Mouse (Mus musculus) layer of hippocampus, adult 2 months (tissue): Measurements from ENCODE around the gene Mettl23. TPM values are rescaled to one million over a fixed set of nuclear protein-coding genes. Genes with fewer than 3 reads are reported as not detected.
A peak's percentile ranks its signal among the peaks of the same experiment; 100 is the strongest.

Experiments used
- DNase-seq, 2 experiments: peaks; one replicate each; pipeline ENCODE4 v3.0.0; 2022; ENCODE audit warnings: low spot score in 2 of 2
- H3K27ac ChIP-seq: fragments of 200-600 bp; 2 replicates; pipeline ENCODE4 v1.8.1; 2022
- H3K4me3 ChIP-seq: fragments of 200-600 bp; 2 replicates; pipeline ENCODE4 v1.8.1; 2022; ENCODE audit warnings: mild to moderate bottlenecking
- CTCF ChIP-seq: fragments of 200-600 bp; conservative IDR thresholded peaks from 2 replicates; pipeline ENCODE4 v1.8.1; 2022; ENCODE audit warnings: antibody characterized with exemption, mild to moderate bottlenecking, moderate library complexity
- long read RNA-seq, 2 experiments: library from polyadenylated mRNA; stranded (forward); transcript quantifications; one replicate each; pipeline ENCODE4 v2.0.0; 2021; ENCODE audit warnings: borderline mapping rate in 2 of 2
- total RNA-seq, 2 experiments: library from RNA; stranded (reverse); gene quantifications; 2 replicates each; pipeline ENCODE4 v1.2.3; 2021

Mettl23 gene
- 10 to 100 TPM; 23.0 to 26.8 TPM for total RNA-seq
- long read RNA-seq, experiment 1, transcript Mettl23-201 (5 exons, 1,276 nt), result major isoform, 9 of 31 reads
- long read RNA-seq, experiment 1, partial matches to known transcripts, result 5 of 31 reads
- long read RNA-seq, experiment 1, other reads (novel, unspliced or antisense), result 16 of 31 reads
- long read RNA-seq, experiment 2, transcript Mettl23-201 (5 exons, 1,276 nt), result major isoform, 15 of 36 reads
- long read RNA-seq, experiment 2, partial matches to known transcripts, result 6 of 36 reads
- long read RNA-seq, experiment 2, other reads (novel, unspliced or antisense), result 12 of 36 reads

DNA sequence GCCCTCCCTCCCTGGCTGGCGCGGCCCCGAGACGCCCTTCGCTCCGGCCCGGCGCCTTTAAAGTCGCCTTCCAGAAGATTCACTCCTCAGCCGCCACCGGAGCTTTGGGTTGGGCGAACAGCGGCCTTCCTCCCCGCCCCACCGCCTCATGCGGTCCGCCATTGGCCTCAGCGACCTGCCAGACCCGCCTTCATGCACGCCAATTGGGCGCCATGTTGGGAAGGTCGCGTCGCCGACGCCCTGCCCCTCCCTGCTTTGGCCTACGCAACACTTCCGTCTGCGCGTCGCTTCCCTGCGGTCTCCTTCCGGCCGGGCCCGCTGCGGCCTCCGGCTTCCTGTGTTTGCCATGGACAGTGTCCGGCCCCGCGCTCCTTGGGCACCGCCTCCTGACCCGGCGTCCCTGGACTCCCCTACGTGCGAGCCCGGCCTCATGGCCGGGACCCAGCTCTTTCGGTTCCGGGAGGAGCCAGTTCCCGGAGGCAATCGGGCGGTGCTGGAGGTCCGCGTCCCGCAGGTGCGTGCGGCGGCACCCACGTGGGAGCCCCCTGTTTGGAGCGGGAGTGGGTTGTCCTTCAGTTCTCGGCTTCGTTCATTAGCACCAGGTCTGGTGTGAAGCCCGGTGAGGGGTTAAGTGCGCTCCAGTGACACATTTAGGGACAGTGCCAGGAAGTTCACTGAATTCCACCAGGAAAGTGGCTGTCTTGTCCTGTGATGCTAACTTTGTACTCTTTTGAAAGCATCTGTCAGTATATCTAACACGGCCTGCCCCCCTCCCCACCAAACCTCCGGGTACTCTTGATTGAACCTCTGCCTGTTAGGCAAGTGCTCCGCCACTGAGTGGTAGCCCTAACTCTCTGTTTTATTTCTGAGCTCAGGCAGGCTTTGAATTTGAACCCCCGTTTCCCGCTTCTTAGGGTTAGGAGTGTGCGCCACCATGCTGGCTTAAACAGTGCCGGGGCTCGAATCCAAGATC lies at the start of gene Mettl23, which contains the start of gene Jmjd6:
TSS of gene Mettl23 (plus strand) at position 18 of the 973 bp plus-strand sequence.
TSS of gene Jmjd6 (minus strand) at position 189 of the 973 bp plus-strand sequence.
- DNase-seq, result peak; percentile 97 to 98
- no peak for TF ChIP-seq CTCF

DNA sequence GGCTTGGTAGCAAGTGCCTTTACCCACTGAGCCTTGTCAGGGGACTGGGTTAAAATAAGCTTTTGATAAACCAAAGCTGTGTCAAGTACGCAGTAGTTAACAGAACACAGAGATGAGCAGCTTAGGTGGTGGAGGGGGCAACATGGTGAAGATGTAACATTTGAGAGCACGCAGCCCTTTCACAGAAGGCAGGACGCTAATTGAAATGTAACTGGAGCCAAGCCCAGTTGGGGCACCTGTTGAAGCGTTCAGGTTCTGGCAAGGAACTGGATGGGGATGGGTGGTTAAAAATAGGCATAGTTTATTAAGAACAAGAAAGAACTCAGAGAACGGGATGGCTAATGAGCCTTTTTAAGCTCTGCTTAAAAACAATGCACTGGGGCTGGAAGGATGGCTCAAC lies 43.7 kb upstream of the Mettl23 start:
- H3K4me3 ChIP-seq, result no peak overlapping the region
- DNase-seq, result peak in 1 of 2 experiments; percentile 58
- no peak for TF ChIP-seq CTCF
- H3K27ac ChIP-seq, result no peak overlapping the region

More for the DNA sequence above, at the start of gene Mettl23, which contains the start of gene Jmjd6:
- peak within 1 kb of the TSS; percentile 98 for H3K27ac ChIP-seq
- H3K4me3 ChIP-seq, result peak within 1 kb of the TSS; percentile 98

DNA sequence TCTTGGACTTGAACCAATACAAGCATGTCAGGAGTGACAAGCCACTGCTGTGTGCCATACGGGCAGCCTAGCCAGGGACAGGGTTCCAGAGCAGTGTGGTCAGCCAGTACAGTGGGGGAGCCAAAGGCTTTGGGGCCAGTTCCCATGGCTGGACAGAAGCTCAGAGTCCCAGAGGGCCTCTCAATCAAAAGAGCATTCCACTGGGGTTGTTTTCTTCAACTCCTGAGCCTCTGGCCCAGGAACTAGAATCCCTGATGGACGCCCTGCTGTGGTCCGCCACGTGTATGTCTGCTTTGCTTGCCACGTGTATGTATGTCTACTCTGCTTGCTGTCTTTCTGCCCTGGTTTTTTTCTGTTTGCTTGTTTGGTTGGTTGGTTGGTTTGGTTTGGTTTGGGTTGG lies 42.0 kb upstream of the Mettl23 start:
- TF ChIP-seq CTCF, result no peak
- no peak overlapping the region for H3K27ac ChIP-seq
- DNase-seq, result no peak
- H3K4me3 ChIP-seq, result no peak overlapping the region

DNA sequence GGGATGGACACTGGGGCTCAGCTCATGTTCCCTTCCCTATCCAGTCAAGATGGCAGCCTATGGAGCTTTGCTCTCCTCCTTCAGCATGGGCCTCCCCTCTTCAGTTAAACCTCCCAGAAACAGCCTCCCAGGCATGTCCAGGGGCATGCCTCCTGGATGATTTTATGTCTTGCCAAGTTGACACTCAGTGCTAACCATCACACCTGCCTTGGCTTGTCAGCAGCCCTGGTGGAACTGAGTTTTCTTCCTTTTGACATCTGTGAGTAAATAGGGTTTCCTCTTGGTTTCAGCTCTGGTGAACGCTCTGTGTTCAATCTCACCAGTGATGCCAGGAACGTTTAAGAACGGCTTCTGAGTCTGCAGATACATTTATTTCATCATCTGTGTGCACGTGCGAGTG lies 40.4 kb upstream of the Mettl23 start:
- no peak for TF ChIP-seq CTCF
- Histone ChIP-seq H3K27ac (no peak overlapping the region), H3K4me3 (no peak overlapping the region)
- DNase-seq, result no peak

DNA sequence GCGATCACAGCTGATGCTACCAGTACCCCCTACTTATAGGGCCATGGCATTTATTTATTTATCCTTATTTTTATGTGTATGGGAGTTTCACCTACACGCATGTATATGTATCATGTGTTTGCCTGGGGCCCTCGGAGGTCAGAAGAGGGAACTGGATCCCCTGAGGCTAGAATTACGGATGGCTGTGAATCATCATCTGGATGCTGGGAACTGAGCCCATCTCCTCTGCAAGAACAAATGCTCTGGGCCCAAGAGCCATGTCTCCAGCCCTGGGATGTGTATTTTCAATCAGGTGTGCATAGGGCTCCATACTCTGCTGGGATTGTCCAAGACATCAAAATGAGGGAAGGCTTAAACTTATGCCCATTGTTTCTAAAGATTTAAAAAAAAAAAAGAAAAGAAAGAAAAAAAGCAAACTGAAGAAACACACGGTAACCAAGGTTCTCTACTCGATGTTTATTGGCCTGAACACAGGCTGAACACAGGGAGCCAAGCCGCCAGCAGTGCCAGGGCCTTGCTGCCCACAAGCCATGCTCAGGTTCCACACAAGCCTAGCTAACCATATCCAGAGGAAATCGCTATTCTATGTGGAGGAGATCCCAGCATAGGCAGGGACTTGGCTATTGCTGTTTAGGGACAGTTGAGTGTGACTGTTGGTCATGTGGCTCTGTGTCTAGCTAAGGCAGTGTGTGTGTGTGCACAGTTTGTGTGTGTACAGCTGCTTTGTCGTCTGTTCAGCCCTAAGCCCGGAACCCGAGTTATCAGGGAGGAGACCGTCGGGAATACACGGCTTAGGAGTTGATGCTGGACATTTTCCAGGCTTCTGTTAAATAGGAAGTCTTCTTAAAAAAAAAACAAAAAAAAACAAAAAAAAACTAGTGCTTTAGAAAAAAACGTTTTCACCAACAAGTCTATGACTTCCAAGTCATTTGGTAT lies 36.7 kb upstream of the Mettl23 start:
- H3K4me3 ChIP-seq, result no peak overlapping the region
- no peak for DNase-seq
- TF ChIP-seq CTCF, result no peak
- peak overlapping the region; percentile 49 for H3K27ac ChIP-seq

DNA sequence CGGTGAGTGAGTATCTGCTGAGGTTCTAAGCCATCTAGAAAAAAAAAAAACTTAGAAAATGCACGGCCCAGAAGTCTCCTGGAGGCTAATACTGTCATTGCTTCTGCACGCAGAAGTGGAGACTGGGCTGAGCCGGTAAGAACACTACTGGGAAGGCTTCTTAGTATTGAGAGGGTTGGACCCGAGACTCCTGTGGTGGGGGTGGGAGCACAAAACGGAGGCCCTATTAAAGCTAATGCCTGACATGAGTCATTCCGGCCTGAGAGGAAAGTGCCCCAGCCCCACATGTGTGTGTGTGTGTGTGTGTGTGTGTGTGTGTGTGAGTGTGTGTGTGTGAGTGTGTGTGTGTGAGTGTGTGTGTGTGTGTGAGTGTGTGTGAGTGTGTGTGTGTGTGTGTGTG lies 36.0 kb upstream of the Mettl23 start:
- H3K4me3 ChIP-seq, result no peak overlapping the region
- DNase-seq, result no peak
- TF ChIP-seq CTCF, result peak; percentile 34
- no peak overlapping the region for H3K27ac ChIP-seq

DNA sequence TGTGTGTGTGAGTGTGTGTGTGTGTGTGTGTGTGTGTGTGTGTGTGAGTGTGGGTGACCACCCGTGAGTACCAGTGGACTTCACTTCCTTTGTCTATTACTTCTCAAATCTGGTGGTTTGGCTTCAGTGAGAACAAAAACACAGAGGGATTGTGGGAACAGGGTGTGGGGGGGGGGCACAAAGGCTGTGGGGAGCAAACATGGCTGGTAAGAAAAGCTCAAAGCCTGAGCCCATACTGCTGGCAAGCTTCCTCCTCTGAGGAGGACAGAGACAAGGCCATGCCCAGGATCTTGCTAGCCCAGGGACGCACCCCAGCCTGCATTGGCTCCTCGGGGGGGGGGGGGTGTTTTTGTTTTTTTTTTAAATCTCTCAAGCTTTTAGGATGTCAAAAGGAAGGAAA lies 35.6 kb upstream of the Mettl23 start:
- Histone ChIP-seq H3K27ac (peak overlapping the region; percentile 43; the same call in 1 of the 2 replicates), H3K4me3 (no peak overlapping the region)
- no peak for TF ChIP-seq CTCF
- DNase-seq, result no peak

DNA sequence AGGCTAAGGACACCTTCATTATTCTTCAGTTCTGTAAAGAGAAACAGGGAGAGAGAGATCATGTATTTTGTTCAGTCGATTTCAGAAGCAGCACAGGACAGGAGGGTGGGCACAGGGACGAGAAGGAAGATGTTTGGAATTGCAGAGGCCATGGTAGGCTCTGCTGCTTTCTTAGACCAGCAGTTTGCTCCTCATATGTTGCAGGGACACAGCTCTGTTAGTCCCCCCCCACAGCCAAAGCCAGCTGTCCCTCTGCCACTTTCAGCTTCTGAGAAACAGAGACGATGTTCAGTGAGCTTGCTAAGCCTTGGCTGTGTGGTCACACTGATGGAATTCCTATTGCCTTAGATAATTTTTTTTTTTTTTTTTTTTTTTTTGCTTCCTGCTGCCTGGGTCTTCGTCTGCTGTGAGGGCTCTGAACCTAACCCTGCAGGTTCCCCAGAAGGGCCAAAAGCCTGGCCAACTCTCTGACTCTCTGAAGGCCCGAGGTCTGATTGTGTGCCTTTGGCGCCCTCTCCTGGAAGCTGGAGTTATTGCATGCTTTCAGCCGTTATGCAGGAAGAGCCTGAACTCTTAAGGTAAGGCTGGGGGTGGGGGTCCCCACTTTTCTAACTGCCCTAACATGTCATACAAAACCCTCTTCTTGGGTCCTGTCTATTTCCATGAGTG lies 35.0 kb upstream of the Mettl23 start:
- peak; percentile 91 for TF ChIP-seq CTCF
- Histone ChIP-seq H3K27ac (peak overlapping the region; percentile 43), H3K4me3 (no peak overlapping the region)
- peak; percentile 83 to 88 for DNase-seq

DNA sequence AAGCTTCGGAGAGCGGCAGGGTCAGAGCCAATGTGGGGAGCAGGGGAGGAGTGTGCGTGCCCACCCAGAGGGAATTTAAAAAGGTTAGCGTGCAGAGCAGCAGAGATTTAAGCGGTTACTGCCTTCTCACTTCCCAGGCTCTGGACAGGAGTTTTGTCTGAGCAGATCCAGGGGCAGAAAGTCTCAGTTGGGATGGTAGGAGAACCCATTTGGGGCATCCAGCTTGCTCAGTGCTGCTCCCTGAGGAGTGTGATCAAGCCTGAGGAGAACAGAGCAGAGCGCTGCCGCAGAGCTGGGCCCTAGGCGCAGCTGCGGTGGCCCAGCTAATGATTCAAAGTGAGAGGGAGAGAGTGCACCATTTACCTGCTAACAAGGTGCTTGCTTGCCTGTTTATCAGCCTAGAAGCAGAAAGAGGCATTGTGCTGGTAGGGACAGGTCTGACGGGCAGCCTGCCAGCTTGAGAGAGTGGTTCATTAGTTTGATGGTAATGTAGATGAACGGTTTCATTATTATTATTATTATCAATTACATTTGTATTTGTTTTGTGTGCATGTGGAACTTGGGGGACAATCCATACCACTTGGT lies 34.2 kb upstream of the Mettl23 start:
- H3K4me3 ChIP-seq, result no peak overlapping the region
- H3K27ac ChIP-seq, result no peak overlapping the region
- no peak for DNase-seq
- no peak for TF ChIP-seq CTCF

DNA sequence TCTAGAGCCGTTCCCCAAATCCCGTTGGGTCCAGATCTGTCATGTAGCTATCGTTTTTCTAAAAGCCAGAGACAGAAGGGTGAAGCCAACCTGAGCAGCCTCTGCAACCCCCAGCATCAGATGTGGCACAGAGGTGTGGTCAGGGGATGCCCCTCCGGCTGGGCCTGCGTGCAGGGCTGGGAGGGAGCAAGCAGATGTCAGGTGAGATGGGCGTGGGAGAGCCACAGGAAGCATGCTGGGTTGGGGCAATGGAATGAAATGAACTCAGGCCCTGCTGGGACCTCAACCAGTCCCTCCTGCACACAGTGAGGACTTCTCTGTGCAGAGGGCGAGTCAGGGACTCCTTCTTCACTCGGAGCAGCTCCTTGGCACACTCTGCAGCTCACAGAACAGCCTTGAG lies 33.6 kb upstream of the Mettl23 start:
- no peak for DNase-seq
- no peak overlapping the region for H3K27ac ChIP-seq
- no peak overlapping the region for H3K4me3 ChIP-seq
- TF ChIP-seq CTCF, result no peak

DNA sequence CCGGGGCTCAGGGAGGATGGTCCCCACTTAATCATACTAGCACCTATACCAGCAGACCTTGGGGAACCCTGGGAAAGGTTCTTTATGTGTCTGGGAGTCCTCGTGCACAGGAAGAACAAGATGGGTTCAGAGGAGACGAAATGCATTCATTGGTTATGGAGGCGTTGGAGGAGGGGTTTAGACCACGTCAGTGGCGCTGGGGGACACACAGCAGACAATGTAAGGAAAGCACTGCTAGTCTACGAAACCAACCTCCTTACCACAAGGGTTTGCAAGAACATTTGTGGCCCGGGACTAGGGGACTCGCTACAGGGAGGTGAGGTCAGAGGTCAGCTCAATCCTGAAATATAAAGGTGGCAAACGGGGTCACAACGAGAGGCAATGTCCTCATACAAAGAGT lies 32.5 kb upstream of the Mettl23 start:
- Histone ChIP-seq H3K27ac (peak overlapping the region; percentile 87), H3K4me3 (no peak overlapping the region)
- DNase-seq, result no peak
- no peak for TF ChIP-seq CTCF
